Mouse (Mus musculus): ENCODE measurements around the gene Ipo13.

The Ipo13 gene

GRCm38 (mm10) chr4:117914031-117914430, 768 bp downstream of the Ipo13 start:
- no peak for DNase-seq (ENCODE audit: low spot score in 2 of 2)

- DNase-seq (ENCODE audit: low spot score in 2 of 2): peak; percentile 59 to 67
These were observed 1.4 kb downstream of the Ipo13 start for GRCm38 (mm10) chr4:117913421-117913820.

- no peak for DNase-seq (ENCODE audit: low spot score in 2 of 2)
These were observed 2.0 kb downstream of the Ipo13 start for GRCm38 (mm10) chr4:117912685-117913273.

- DNase-seq (ENCODE audit: low spot score in 2 of 2): no peak
These were observed 2.7 kb downstream of the Ipo13 start for GRCm38 (mm10) chr4:117912131-117912561.

GRCm38 (mm10) chr4:117908834-117909453, 5.9 kb downstream of the Ipo13 start:
- DNase-seq (ENCODE audit: low spot score in 2 of 2): peak; percentile 73 to 87

- no peak for DNase-seq (ENCODE audit: low spot score in 2 of 2)
These were observed 8.6 kb downstream of the Ipo13 start for GRCm38 (mm10) chr4:117906196-117906595.

- DNase-seq (ENCODE audit: low spot score in 2 of 2): peak in 1 of 2 experiments; percentile 28
These were observed 10.0 kb downstream of the Ipo13 start for GRCm38 (mm10) chr4:117904761-117905160.

GRCm38 (mm10) chr4:117904094-117904493, 10.7 kb downstream of the Ipo13 start:
- DNase-seq (ENCODE audit: low spot score in 2 of 2): peak; percentile 63 to 74

- DNase-seq (ENCODE audit: low spot score in 2 of 2): no peak
These were observed 16.7 kb downstream of the Ipo13 start for GRCm38 (mm10) chr4:117898111-117898510.

- no peak for DNase-seq (ENCODE audit: low spot score in 2 of 2)
These were observed 18.8 kb downstream of the Ipo13 start for GRCm38 (mm10) chr4:117896031-117896430.

GRCm38 (mm10) chr4:117895339-117895738, 19.5 kb downstream of the Ipo13 start:
- no peak for DNase-seq (ENCODE audit: low spot score in 2 of 2)

- DNase-seq (ENCODE audit: low spot score in 2 of 2): no peak
These were observed 20.2 kb downstream of the Ipo13 start for GRCm38 (mm10) chr4:117894601-117895000.

- no peak for DNase-seq (ENCODE audit: low spot score in 2 of 2)
These were observed 21.4 kb downstream of the Ipo13 start for GRCm38 (mm10) chr4:117893376-117893775.

GRCm38 (mm10) chr4:117891738-117892161, 23.0 kb downstream of the Ipo13 start, which contains the start of gene Dph2:
Gene Dph2, minus strand, starts transcription at chr4:117892032.
- DNase-seq (ENCODE audit: low spot score in 2 of 2): peak; percentile 90 to 94

GRCm38 (mm10) chr4:117890750-117891149, 24.0 kb downstream of the Ipo13 start:
- peak in 1 of 2 experiments; percentile 44 for DNase-seq (ENCODE audit: low spot score in 2 of 2)

- DNase-seq (ENCODE audit: low spot score in 2 of 2): peak; percentile 30 to 33
These were observed 24.8 kb downstream of the Ipo13 start for GRCm38 (mm10) chr4:117890031-117890430.

- DNase-seq (ENCODE audit: low spot score in 2 of 2): peak in 1 of 2 experiments; percentile 40
These were observed 25.3 kb downstream of the Ipo13 start for GRCm38 (mm10) chr4:117889471-117889870.

GRCm38 (mm10) chr4:117887920-117888319, 26.9 kb downstream of the Ipo13 start:
- no peak for DNase-seq (ENCODE audit: low spot score in 2 of 2)

GRCm38 (mm10) chr4:117887133-117887532, 27.7 kb downstream of the Ipo13 start, which contains the start of gene Atp6v0b:
Gene Atp6v0b, minus strand, starts transcription at chr4:117887333.
- DNase-seq (ENCODE audit: low spot score in 2 of 2): peak; percentile 98

GRCm38 (mm10) chr4:117886644-117887043, 28.2 kb downstream of the Ipo13 start:
- DNase-seq (ENCODE audit: low spot score in 2 of 2): no peak

GRCm38 (mm10) chr4:117885994-117886393, 28.8 kb downstream of the Ipo13 start:
- no peak for DNase-seq (ENCODE audit: low spot score in 2 of 2)

- no peak for DNase-seq (ENCODE audit: low spot score in 2 of 2)
These were observed 29.7 kb downstream of the Ipo13 start for GRCm38 (mm10) chr4:117885093-117885492.

- DNase-seq (ENCODE audit: low spot score in 2 of 2): no peak
These were observed 30.7 kb downstream of the Ipo13 start for GRCm38 (mm10) chr4:117884146-117884545.

Measured in right cerebral cortex, postnatal 10 days (tissue).